Mouse (Mus musculus): ENCODE results near the gene Csrp3.
A peak's percentile ranks its signal among the peaks of the same experiment; 100 is the strongest.

Csrp3 gene

GRCm38 (mm10) chr7:48824671-48825070 lies 23.2 kb downstream of the Csrp3 start:
- no peak for DNase-seq

GRCm38 (mm10) chr7:48823621-48824020 lies 24.2 kb downstream of the Csrp3 start:
- DNase-seq = no peak

GRCm38 (mm10) chr7:48821654-48822053 lies 26.2 kb downstream of the Csrp3 start:
- no peak for DNase-seq

- no peak for DNase-seq
Observed at GRCm38 (mm10) chr7:48813594-48813993, 34.2 kb downstream of the Csrp3 start.

DNA sequence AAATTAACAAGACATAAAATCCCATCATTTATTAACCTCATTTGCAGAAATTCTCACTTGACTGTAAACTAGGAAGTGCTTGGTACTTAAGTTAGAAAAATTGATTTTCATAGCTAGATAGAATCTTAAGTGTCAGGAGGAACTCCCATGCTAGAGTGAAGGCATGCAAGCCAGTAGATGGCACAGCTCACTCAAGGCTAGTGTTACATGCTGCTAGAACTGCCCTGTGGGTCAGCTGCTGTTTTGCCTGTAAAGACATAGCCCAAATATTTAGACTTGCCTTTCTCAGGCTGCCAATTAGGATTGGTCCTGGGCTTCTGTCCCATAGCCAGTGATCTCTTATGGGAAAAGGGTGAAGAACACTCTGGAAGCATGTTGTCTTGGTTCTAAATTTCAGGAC lies 35.5 kb downstream of the Csrp3 start:
- DNase-seq = no peak

DNA sequence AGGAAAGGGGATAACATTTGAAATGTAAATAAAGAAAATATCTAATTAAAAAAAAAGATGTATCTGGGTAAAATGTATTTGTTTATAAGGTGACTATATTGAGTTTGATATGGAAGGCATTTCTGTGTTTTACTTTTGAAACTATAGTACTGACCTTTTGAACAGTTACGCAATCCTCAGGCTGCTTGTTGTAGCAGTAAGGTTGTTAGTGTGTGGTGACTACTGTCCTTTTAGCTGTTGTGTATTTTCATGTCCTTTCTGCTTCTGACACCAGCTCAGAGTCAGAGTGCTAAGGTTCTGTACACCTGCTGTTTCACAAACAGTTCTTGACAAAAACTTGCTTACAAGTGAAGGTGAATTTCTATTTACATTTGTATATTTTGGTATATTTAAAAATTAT lies 37.2 kb downstream of the Csrp3 start:
- no peak for DNase-seq

DNA sequence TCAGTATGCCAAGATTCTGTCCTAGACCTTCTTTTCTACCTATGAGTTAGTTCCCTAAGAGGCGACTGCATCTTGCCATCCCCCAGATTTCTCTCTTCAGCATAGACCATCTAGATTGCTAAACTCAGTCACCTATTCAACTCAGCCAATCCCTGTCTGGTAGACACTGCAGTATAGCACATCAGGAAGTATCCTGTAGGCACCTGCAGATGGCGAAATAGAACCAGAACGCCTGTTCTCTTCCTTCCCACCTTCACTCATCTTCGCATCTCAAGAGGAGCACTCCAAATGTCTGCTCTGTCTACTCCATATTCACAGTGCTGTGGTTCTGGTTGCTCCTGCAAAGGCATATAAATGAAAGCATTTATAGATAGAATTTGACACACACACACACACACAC lies 41.2 kb downstream of the Csrp3 start:
- no peak for DNase-seq

DNA sequence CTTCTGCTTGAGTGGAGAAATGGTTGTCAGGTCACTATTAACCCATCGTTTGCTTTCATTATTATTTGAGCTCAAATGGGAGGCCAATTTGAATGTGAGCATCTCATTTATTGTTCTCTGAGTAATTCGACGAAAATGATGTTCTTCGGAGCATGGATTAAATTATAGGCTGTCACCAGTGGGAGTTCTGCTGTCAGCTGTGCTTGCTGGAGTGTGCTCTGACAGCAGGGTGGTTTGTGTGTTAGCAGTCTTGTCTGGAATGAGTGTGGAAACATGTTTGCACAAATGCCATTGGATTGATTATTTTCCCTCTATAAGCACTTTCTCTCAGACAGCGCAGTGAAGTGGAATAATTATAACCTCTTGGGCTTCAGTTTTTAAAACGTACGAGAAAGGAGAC lies 44.5 kb downstream of the Csrp3 start:
- no peak for DNase-seq

DNA sequence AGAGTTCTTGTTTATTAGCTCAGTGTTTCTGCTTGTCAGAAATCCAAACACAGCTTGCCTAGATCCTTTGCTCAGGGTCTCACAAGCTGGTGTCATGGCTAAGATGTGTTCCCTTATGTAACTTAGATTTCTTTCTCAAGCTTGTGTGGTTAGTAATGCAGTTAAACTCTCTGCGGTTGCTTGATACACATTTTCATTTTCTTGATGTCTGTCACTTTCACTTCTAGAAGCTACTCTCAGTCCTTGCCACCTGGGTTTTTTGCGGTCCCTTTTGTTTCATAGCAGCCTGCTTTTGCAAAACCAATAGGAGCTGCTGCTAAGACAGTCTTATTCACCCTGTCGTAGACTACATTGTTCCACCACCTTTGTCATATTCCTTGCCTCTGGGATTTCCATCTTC lies 52.7 kb downstream of the Csrp3 start:
- DNase-seq = no peak

DNA sequence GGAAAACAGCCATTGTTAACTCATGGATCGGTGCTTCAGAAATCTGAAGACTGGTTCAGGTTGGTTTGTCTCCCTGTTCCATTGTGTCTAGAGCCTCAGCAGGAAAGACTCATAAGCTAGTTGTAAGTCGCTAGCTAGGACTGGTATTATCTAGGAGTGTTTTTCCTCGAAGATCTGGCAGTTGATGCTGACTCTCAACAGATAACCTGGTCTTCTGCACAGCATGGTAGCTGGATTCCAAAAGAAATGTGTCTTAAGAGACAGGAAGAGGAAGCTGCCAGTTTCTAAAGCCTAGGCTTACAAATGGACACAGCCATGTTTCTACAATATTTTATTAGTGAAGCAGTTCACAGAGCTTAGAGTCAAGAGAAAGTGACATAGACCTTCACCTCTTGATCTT lies 56.4 kb downstream of the Csrp3 start:
- DNase-seq = no peak

DNA sequence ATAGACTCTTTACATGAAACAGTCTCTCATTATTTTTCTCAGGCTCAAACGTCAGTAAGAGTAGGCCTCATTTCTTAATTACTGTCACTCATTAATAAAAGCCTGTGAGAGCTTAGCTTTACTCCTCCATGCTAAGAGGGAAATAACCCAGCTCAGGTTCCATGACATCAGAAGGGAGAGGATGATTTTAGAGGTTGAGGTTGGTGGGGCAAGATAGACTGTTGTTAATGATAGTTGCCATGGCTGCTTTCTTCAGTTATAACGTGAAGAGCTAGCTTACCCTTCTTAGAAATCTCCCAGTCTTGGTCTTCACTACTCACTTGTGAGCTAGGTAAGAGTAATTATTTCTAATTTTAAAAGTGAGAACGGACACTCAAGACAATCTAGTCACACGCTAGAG lies 57.7 kb downstream of the Csrp3 start:
- no peak for DNase-seq

DNA sequence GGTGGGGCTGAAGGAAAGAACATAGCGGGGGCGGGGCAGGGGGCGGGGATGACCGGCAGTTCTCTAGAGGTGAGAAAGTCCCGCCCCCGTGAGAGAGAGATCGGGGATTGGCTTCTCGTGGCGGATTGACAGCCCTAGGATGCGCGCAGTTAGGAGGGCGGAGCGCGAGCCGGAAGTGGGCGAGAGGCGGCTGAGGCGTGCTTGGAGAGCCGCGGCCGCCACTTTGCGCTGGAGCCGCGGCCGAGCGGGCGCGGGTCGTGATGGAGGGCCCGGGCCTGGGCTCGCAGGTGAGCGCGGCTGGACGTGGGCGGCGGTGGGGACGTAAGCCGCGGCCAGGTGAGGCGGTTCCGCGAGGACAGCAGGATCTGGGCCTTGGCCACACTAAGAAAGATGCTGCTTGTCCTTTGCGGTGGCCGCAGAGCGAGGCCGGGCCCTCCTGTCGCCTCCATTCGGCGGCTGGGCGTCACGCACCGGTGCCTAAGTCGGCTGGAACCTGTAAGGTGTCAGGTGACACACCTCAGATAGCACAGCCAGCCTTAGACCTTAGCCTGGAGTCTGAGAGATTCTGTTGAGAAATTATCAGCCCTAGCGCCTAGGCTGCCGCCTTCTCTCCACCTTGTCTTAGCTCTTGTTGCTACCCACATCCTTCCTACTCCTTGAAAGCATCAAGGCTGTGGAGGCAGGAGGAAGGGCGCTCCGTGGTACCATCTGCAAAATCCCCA lies 58.8 kb downstream of the Csrp3 start, which contains the start of gene Zdhhc13:
Gene Zdhhc13 (plus strand): TSS at position 153 of the 722 bp plus-strand sequence.
- peak; percentile 97 for DNase-seq

DNA sequence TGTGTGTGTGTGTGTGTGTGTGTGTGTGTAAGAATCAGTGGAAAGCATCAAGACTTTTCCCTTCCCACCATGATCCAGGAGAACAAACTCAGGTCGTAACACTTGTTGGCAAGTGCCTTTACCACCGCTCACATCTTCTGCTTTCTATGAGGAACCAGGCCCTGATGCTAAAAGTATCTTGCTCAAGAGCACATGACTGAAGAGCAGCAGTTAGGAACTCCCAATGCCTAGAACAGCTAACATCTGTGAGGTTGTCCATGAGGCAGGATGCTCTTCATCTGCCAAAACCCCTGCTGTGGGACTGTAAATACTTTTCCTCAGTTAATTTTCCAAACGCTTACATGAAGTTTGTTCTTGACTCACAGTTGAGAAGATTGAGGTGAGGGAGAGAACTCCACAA lies 59.5 kb downstream of the Csrp3 start:
- DNase-seq = peak; percentile 50

DNA sequence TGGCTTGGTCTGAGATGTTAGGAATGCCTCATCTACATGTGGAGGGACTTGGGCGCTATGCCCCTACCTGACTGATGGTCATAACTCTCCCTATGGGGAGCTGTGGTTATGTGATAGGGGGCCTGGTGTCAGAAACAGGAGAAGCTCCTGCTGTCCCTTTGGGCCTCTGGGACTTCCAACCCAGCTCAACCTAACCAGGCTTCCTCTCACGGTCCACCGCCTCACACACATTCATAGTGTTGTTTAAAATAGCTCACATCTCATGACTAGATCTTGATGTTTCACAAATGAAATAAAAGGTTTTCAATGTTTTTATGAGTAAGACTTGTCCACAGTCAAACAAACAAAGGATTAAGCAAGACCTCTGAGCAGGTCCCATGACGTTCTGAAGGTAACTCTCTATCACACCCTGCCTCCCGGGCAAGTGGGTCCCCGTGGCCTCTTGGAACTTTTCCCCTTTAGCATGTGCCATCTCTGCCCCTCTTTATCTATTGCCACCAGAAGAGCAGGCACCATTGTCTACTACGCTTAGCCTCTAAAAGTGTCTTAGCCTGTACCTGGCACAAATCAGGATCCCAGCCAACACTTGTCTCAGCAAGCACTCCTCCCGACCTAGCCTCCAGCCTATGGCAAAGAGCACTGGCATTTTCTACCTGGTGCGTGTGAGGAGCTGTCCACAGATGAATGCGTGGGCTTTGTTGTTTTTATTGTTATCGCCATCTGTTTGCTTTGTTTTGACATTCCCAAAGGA lies 62.9 kb downstream of the Csrp3 start:
- no peak for DNase-seq

- DNase-seq = no peak
Observed at GRCm38 (mm10) chr7:48782432-48782831, 65.4 kb downstream of the Csrp3 start.

Data from lung, postnatal 36 days (tissue).